Mouse (Mus musculus) heart, adult 2 months (tissue): ENCODE results near the gene Daam1.

Source experiments
- CTCF ChIP-seq: fragments of 200-600 bp; IDR thresholded peaks from 2 replicates; pipeline ENCODE4 v1.8.1; 2022; ENCODE audit warnings: antibody characterized with exemption, mild to moderate bottlenecking, moderate library complexity
- POLR2A ChIP-seq: fragments of 200-500 bp; IDR thresholded peaks from 2 replicates; pipeline ENCODE4 v1.6.1; 2011; ENCODE audit warnings: mild to moderate bottlenecking, low read depth, low read length, control low read depth; ENCODE audit not compliant: insufficient read depth

- TF ChIP-seq POLR2A (no peak), CTCF (no peak)
These were observed 40.3 kb upstream of the Daam1 start for GRCm38 (mm10) chr12:71790581-71790980.
